Mouse (Mus musculus) hindbrain, embryonic 15.5 days (tissue): Measurements from ENCODE around the gene Gm10668. TPM values are rescaled to one million over a fixed set of nuclear protein-coding genes. Genes with fewer than 3 reads are reported as not detected.
"Not testable (repeated sequence)": the region's sequence is repeated elsewhere in the genome, so short reads cannot be mapped to it uniquely, and the experiment has no call there.

Experiments
- ATAC-seq: fragments of 200-750 bp; cut with Nextera tagmentation; 2 replicates; pipeline ENCODE4 v1.8.0; 2017; ENCODE audit warnings: low read depth, moderate number of reproducible peaks, moderate TSS enrichment; ENCODE audit not compliant: low FRiP score
- H3K27ac ChIP-seq: fragments of 300-500 bp; sonication (generic); replicated peaks from 2 replicates; pipeline ENCODE4 v1.5.1; 2015; ENCODE audit warnings: mild to moderate bottlenecking, inconsistent platforms
- H3K27me3 ChIP-seq: fragments of 300-500 bp; sonication (generic); 2 replicates; pipeline ENCODE4 v1.6.1; 2015; ENCODE audit warnings: control low read depth, inconsistent platforms
- H3K36me3 ChIP-seq: fragments of 300-500 bp; sonication (generic); 2 replicates; pipeline ENCODE4 v1.6.1; 2015; ENCODE audit warnings: control low read depth, inconsistent platforms
- H3K4me1 ChIP-seq: fragments of 300-500 bp; sonication (generic); replicated peaks from 2 replicates; pipeline ENCODE4 v1.6.1; 2015; ENCODE audit warnings: control low read depth, inconsistent platforms
- H3K4me2 ChIP-seq: fragments of 300-500 bp; sonication (generic); 2 replicates; pipeline ENCODE4 v1.6.1; 2015; ENCODE audit warnings: moderate library complexity, mild to moderate bottlenecking, inconsistent platforms
- H3K4me3 ChIP-seq: fragments of 300-500 bp; sonication (generic); 2 replicates; pipeline ENCODE4 v1.5.1; 2015; ENCODE audit warnings: mild to moderate bottlenecking, inconsistent platforms
- H3K9ac ChIP-seq: fragments of 300-500 bp; sonication (generic); 2 replicates; pipeline ENCODE4 v1.6.1; 2015; ENCODE audit warnings: inconsistent platforms
- H3K9me3 ChIP-seq: fragments of 300-500 bp; sonication (generic); 2 replicates; pipeline ENCODE4 v1.6.1; 2016; ENCODE audit warnings: control low read depth, inconsistent platforms
- WGBS: fragments of 180-500 bp; shearing (Covaris S2); methylation state at CpG from one replicate; pipeline ENCODE4 v1.1.7; 2015; 5-methylcytosine and 5-hydroxymethylcytosine counted together
- polyA plus RNA-seq: library from polyadenylated mRNA; unstranded; fragments of >200 nt; fragmentation: Nextera tagmentation; extraction: Ambion mirVana; gene quantifications from 2 replicates; pipeline ENCODE4 v1.2.1, GENCODE M21; 2015

Gene Gm10668
- polyA plus RNA-seq, result not detected in 2 replicates

GRCm38 (mm10) chr7:20730524-20730923, at the start of gene Gm10668:
Gm10668 (minus strand) TSS chr7:20730624.
- not testable (repeated sequence) for ATAC-seq, H3K27me3 ChIP-seq, H3K36me3 ChIP-seq, H3K4me1 ChIP-seq, H3K4me2 ChIP-seq, H3K9me3 ChIP-seq, H3K4me3 ChIP-seq, H3K27ac ChIP-seq, H3K9ac ChIP-seq
- WGBS, result no CpG with 5 or more reads among the region's 1 CpGs

DNA sequence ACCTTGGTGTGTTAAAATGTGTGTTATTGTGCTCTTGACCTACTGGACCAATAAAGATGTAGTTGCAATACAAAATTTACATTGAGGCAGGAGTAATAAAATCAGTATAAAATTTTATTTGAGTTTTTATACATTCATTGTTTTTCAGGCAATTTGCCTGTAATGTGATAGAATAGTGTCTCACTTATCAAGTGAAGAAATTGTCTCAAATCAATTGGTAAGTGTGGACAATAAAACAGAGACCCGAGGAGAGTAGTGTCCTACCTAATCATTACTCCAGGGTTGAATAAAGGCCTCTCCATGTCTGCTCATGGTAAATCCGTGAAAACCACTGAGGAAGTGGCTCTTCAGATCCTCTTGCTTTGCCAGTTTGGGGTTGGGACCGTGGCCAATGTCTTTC, 40.5 kb upstream of the Gm10668 start, which contains the start of gene Vmn1r112:
TSS of gene Vmn1r112 (plus strand) at position 301 of the 400 bp plus-strand sequence.
- not testable (repeated sequence) for ATAC-seq, H3K27me3 ChIP-seq, H3K4me1 ChIP-seq, H3K9me3 ChIP-seq, H3K9ac ChIP-seq, H3K36me3 ChIP-seq, H3K4me2 ChIP-seq, H3K4me3 ChIP-seq, H3K27ac ChIP-seq
- WGBS, result no CpG with 5 or more reads among the region's 3 CpGs

DNA sequence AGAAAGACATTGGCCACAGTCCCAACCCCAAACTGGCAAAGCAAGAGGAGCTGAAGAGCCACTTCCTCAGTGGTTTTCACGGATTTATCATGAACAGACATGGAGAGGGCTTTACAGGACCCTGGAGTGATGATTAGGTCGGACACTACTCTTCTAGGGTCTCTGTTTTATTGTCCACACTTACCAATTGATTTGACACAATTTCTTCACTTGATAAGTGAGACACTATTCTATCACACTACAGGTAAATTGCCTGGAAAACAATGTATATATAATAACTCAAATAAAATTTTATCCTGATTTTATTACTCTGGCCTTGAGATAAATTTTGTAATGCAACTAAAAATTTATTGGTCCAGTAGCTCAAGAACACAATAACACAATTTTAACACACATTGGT, 27.3 kb downstream of the Gm10668 start, which contains the start of gene Vmn1r111:
TSS of gene Vmn1r111 (minus strand) at position 101 of the 400 bp plus-strand sequence.
- not testable (repeated sequence) for H3K4me1 ChIP-seq, H3K9me3 ChIP-seq, H3K4me2 ChIP-seq, H3K9ac ChIP-seq, H3K36me3 ChIP-seq, H3K27me3 ChIP-seq, ATAC-seq, H3K4me3 ChIP-seq, H3K27ac ChIP-seq
- WGBS, result no CpG with 5 or more reads among the region's 2 CpGs

Other genes with a start within 250 kb of the Gm10668 start
- gene Vmn1r103, start 220.1 kb downstream of the Gm10668 start, polyA plus RNA-seq, result not detected in 2 replicates
- gene Vmn1r104, start 196.8 kb downstream of the Gm10668 start, polyA plus RNA-seq, result not detected in 2 replicates
- not detected in 2 replicates for gene Gm5726, start 184.9 kb downstream of the Gm10668 start, polyA plus RNA-seq
- gene Gm4141, start 154.4 kb downstream of the Gm10668 start, polyA plus RNA-seq, result not detected in 2 replicates
- gene Gm4513, start 131.6 kb downstream of the Gm10668 start, polyA plus RNA-seq, result not detected in 2 replicates
- not detected in 2 replicates for gene Vmn1r107, start 61.7 kb downstream of the Gm10668 start, polyA plus RNA-seq
- not detected in 2 replicates for gene Vmn1r111, start 27.4 kb downstream of the Gm10668 start, polyA plus RNA-seq
- not detected in 2 replicates for gene Vmn1r112, start 40.6 kb upstream of the Gm10668 start, polyA plus RNA-seq
- gene Vmn1r113, start 56.7 kb upstream of the Gm10668 start, polyA plus RNA-seq, result not detected in 2 replicates
- not detected in 2 replicates for gene Vmn1r114, start 81.6 kb upstream of the Gm10668 start, polyA plus RNA-seq
- not detected in 2 replicates for gene Vmn1r115, start 114.4 kb upstream of the Gm10668 start, polyA plus RNA-seq
- gene Vmn1r116, start 141.6 kb upstream of the Gm10668 start, polyA plus RNA-seq, result not detected in 2 replicates
- not detected in 2 replicates for gene Vmn1r117, start 153.5 kb upstream of the Gm10668 start, polyA plus RNA-seq
- gene Vmn1r118, start 181.7 kb upstream of the Gm10668 start, polyA plus RNA-seq, result not detected in 2 replicates